Comparison of ENCODE assay signal across 8 mouse cellular contexts in genomic region chr19:40754311-40754710, GRCm38 (mm10). TPM values are rescaled to one million over a fixed set of nuclear protein-coding genes. Genes with fewer than 3 reads are reported as not detected.
DNase-seq lines count a peak whose midpoint lies in the region; ATAC-seq and TF ChIP-seq lines count a peak whose summit lies in the region.

No protein-coding gene starts in this region.

- H3K27me3 ChIP-seq in forebrain, embryonic 10.5 days (ENCODE audit: poor library complexity, severe bottlenecking), result no peaks in the 10 kb centered on the region
- no peaks in the 10 kb centered on the region for H3K27me3 ChIP-seq in forebrain, embryonic 12.5 days
- H3K27me3 ChIP-seq in lung, embryonic 14.5 days (ENCODE audit: insufficient read depth, low read length), result no peaks in the 10 kb centered on the region
- H3K27me3 ChIP-seq in stomach, postnatal 0 days (ENCODE audit: control insufficient read depth, insufficient read depth, low read length), result no peaks in the 10 kb centered on the region

- 80% methylated on average over 2 of the region's 2 CpGs for WGBS in forebrain, embryonic 10.5 days
- 74% methylated on average over 2 of the region's 2 CpGs for WGBS in forebrain, embryonic 12.5 days
- WGBS in lung, embryonic 14.5 days, result 81% methylated on average over 2 of the region's 2 CpGs
- WGBS in stomach, postnatal 0 days, result 87% methylated on average over 2 of the region's 2 CpGs

- ATAC-seq in forebrain, embryonic 12.5 days (ENCODE audit: low FRiP score), result no peak
- no peak for ATAC-seq in lung, embryonic 14.5 days (ENCODE audit: insufficient read depth)
- no peak for ATAC-seq in stomach, postnatal 0 days (ENCODE audit: low FRiP score, low TSS enrichment)
- ATAC-seq in frontal cortex, adult (ENCODE audit: low TSS enrichment), result no peak

- no peaks in the 10 kb centered on the region for H3K9me3 ChIP-seq in forebrain, embryonic 10.5 days
- H3K9me3 ChIP-seq in forebrain, embryonic 12.5 days, result no peaks in the 10 kb centered on the region
- H3K9me3 ChIP-seq in lung, embryonic 14.5 days (ENCODE audit: low read depth, low read length), result no peaks in the 10 kb centered on the region
- no peaks in the 10 kb centered on the region for H3K9me3 ChIP-seq in stomach, postnatal 0 days (ENCODE audit: control insufficient read depth, low read length)

- peak; percentile 46 for DNase-seq in forebrain, embryonic 10.5 days (ENCODE audit: extremely low spot score, low spot score)
- DNase-seq in ovary, postnatal 36 days (ENCODE audit: low spot score), result peak; percentile 40
- DNase-seq in ovary, postnatal 10 days (ENCODE audit: low spot score), result no peak
- peak; percentile 47 for DNase-seq in embryo, embryonic 10 days (ENCODE audit: low spot score)
- DNase-seq in lung, embryonic 14.5 days, result peak; percentile 65
- DNase-seq in stomach, postnatal 0 days (ENCODE audit: low spot score), result peak; percentile 35

- no peak overlapping the region for H3K27ac ChIP-seq in forebrain, embryonic 10.5 days
- no peak overlapping the region for H3K27ac ChIP-seq in forebrain, embryonic 12.5 days
- H3K27ac ChIP-seq in lung, embryonic 14.5 days (ENCODE audit: low read depth), result no peak overlapping the region
- no peak overlapping the region for H3K27ac ChIP-seq in stomach, postnatal 0 days (replicated peaks)

- H3K9ac ChIP-seq in forebrain, embryonic 12.5 days, result no peak overlapping the region
- H3K9ac ChIP-seq in lung, embryonic 14.5 days, result no peak overlapping the region
- no peak overlapping the region for H3K9ac ChIP-seq in stomach, postnatal 0 days (ENCODE audit: low read length)

- H3K36me3 ChIP-seq in forebrain, embryonic 10.5 days (replicated peaks), result no peaks in the 10 kb centered on the region
- H3K36me3 ChIP-seq in forebrain, embryonic 12.5 days (replicated peaks), result no peaks in the 10 kb centered on the region
- no peaks in the 10 kb centered on the region for H3K36me3 ChIP-seq in lung, embryonic 14.5 days (ENCODE audit: insufficient read depth)
- no peaks in the 10 kb centered on the region for H3K36me3 ChIP-seq in stomach, postnatal 0 days (ENCODE audit: control insufficient read depth, insufficient read depth, low read length)

- H3K4me3 ChIP-seq in forebrain, embryonic 10.5 days, result no peak overlapping the region
- no peak overlapping the region for H3K4me3 ChIP-seq in forebrain, embryonic 12.5 days (replicated peaks)
- H3K4me3 ChIP-seq in lung, embryonic 14.5 days (ENCODE audit: low read depth, low read length), result no peak overlapping the region
- no peak overlapping the region for H3K4me3 ChIP-seq in stomach, postnatal 0 days (ENCODE audit: low read depth, low read length)

- no peak overlapping the region for H3K4me2 ChIP-seq in forebrain, embryonic 12.5 days
- no peak overlapping the region for H3K4me2 ChIP-seq in lung, embryonic 14.5 days
- H3K4me2 ChIP-seq in stomach, postnatal 0 days (replicated peaks; ENCODE audit: low read depth), result no peak overlapping the region

- TF ChIP-seq CTCF in lung, embryonic 14.5 days (IDR thresholded peaks at IDR 0.05; ENCODE audit: low read depth), result peak; percentile 65
- TF ChIP-seq CTCF in stomach, postnatal 0 days (IDR thresholded peaks at IDR 0.05; ENCODE audit: low read depth), result peak; percentile 68

- H3K4me1 ChIP-seq in forebrain, embryonic 10.5 days, result peaks cover 11% of the 10 kb centered on the region
- H3K4me1 ChIP-seq in forebrain, embryonic 12.5 days, result peaks cover 6% of the 10 kb centered on the region; the same call in 1 of the 2 replicates
- H3K4me1 ChIP-seq in lung, embryonic 14.5 days (ENCODE audit: insufficient read depth), result no peaks in the 10 kb centered on the region
- H3K4me1 ChIP-seq in stomach, postnatal 0 days (replicated peaks; ENCODE audit: control insufficient read depth, insufficient read depth), result no peaks in the 10 kb centered on the region

- no peak for TF ChIP-seq EP300 in stomach, postnatal 0 days (optimal IDR thresholded peaks at IDR 0.05)

RNA-seq across cellular contexts. Expression of gene Cc2d2b, which starts 5.8 kb away (rescaled TPM):
- polyA plus RNA-seq in forebrain, embryonic 10.5 days (2016; fragmentation: Nextera tagmentation; extraction: Ambion mirVana), result 0.05 and 0.06 TPM in 2 replicates
- 0.38 TPM in 1 of 2 replicates, not detected in the other for polyA plus RNA-seq in forebrain, embryonic 12.5 days (2016; fragmentation: Nextera tagmentation; extraction: Ambion mirVana)
- not detected in 2 replicates for polyA plus RNA-seq in lung, embryonic 14.5 days (2014; fragmentation: Nextera tagmentation; extraction: Ambion mirVana)
- 0.12 and 0.21 TPM in 2 replicates for polyA plus RNA-seq in stomach, postnatal 0 days (2015; fragmentation: Nextera tagmentation; extraction: Ambion mirVana)
